Mouse (Mus musculus) spleen, adult 2 months (tissue): Measurements from ENCODE around the gene Gys2.

Experiments used
- CTCF ChIP-seq: fragments of 200-500 bp; IDR thresholded peaks from 2 replicates; pipeline ENCODE4 v1.5.1; 2011; ENCODE audit warnings: mild to moderate bottlenecking, inconsistent platforms; ENCODE audit not compliant: insufficient read depth, insufficient read length, insufficient replicate concordance; ENCODE audit errors: extremely low read depth
- POLR2A ChIP-seq: fragments of 200-500 bp; IDR thresholded peaks from 2 replicates; pipeline ENCODE4 v1.6.1; 2011; ENCODE audit warnings: low read depth, low read length, inconsistent platforms

- TF ChIP-seq CTCF (no peak), POLR2A (no peak)
Measured at GRCm38 (mm10) chr6:142381615-142382014, 91.3 kb downstream of the Gys2 start.
